Mouse (Mus musculus) heart, embryonic 14.5 days (tissue): ENCODE data around the gene Zdhhc18. TPM values are rescaled to one million over a fixed set of nuclear protein-coding genes. Genes with fewer than 3 reads are reported as not detected.

Source experiments
- ATAC-seq: fragments of 200-750 bp; cut with Nextera tagmentation; 2 replicates; pipeline ENCODE4 v1.8.0; 2017; ENCODE audit warnings: low read depth, moderate TSS enrichment; ENCODE audit not compliant: insufficient number of reproducible peaks, insufficient read depth, low FRiP score
- H3K27ac ChIP-seq, 2 experiments: fragments of 200-500 bp in 1 of 2; fragments of 300-500 bp in 1 of 2; sonication (generic) in 1 of 2; replicated peaks in 1 of 2; 2 replicates each; pipeline ENCODE4 v1.5.1; 2012 to 2014; ENCODE audit warnings: low read depth in 2 of 2, low read length in 2 of 2, control low read depth in 1 of 2, mild to moderate bottlenecking in 1 of 2, mixed read lengths in 1 of 2; ENCODE audit not compliant: control insufficient read depth in 1 of 2, insufficient read depth in 1 of 2
- H3K27me3 ChIP-seq: fragments of 300-500 bp; sonication (generic); 2 replicates; pipeline ENCODE4 v1.6.1; 2014; ENCODE audit warnings: mild to moderate bottlenecking, low read length, control low read depth; ENCODE audit not compliant: control insufficient read depth, insufficient read depth
- H3K36me3 ChIP-seq: fragments of 300-500 bp; sonication (generic); 2 replicates; pipeline ENCODE4 v1.6.1; 2014; ENCODE audit warnings: mild to moderate bottlenecking, control low read depth, low read length, mixed read lengths; ENCODE audit not compliant: control insufficient read depth, insufficient read depth
- H3K4me1 ChIP-seq, 2 experiments: fragments of 200-500 bp in 1 of 2; fragments of 300-500 bp in 1 of 2; sonication (generic) in 1 of 2; 2 replicates each; pipeline ENCODE4 v1.6.1; 2012 to 2014; ENCODE audit warnings: low read length in 2 of 2, control low read depth in 1 of 2, mixed read lengths in 1 of 2; ENCODE audit not compliant: control insufficient read depth in 2 of 2, insufficient read depth in 2 of 2
- H3K4me2 ChIP-seq: fragments of 300-500 bp; sonication (generic); 2 replicates; pipeline ENCODE4 v1.6.1; 2014; ENCODE audit warnings: mild to moderate bottlenecking, low read length
- H3K4me3 ChIP-seq, 2 experiments: fragments of 200-500 bp in 1 of 2; fragments of 300-500 bp in 1 of 2; sonication (generic) in 1 of 2; 2 replicates each; pipeline ENCODE4 v1.5.1; 2012 to 2014; ENCODE audit warnings: low read length in 2 of 2, mild to moderate bottlenecking in 2 of 2, control low read depth in 1 of 2, low read depth in 1 of 2, moderate library complexity in 1 of 2; ENCODE audit not compliant: control insufficient read depth in 1 of 2, insufficient read depth in 1 of 2
- H3K9ac ChIP-seq: fragments of 300-500 bp; sonication (generic); 2 replicates; pipeline ENCODE4 v1.6.1; 2014; ENCODE audit warnings: mild to moderate bottlenecking, low read length
- H3K9me3 ChIP-seq: fragments of 300-500 bp; sonication (generic); 2 replicates; pipeline ENCODE4 v1.6.1; 2016; ENCODE audit warnings: low read length, control low read depth; ENCODE audit not compliant: control insufficient read depth
- WGBS: fragments of 180-500 bp; shearing (Covaris S2); extraction: QIAGEN DNeasy Blood & Tissue Kit; methylation state at CpG from one replicate; pipeline ENCODE4 v1.1.7; 2014; 5-methylcytosine and 5-hydroxymethylcytosine counted together
- polyA plus RNA-seq: library from polyadenylated mRNA; unstranded; fragments of >200 nt; fragmentation: Nextera tagmentation; extraction: Ambion mirVana; gene quantifications from 2 replicates; pipeline ENCODE4 v1.2.1, GENCODE M21; 2014

Gene Zdhhc18
- polyA plus RNA-seq, 1 experiment from 2014 or later: 4.7 TPM

GRCm38 (mm10) chr4:133628517-133628916 lies 21.4 kb downstream of the Zdhhc18 start:
- H3K4me3 ChIP-seq: no peak overlapping the region
- H3K36me3 ChIP-seq: peaks cover 21% of the 10 kb centered on the region
- H3K27me3 ChIP-seq: no peaks in the 10 kb centered on the region
- H3K27ac ChIP-seq: no peak overlapping the region
- 81% methylated on average over 2 of the region's 2 CpGs for WGBS
- H3K4me1 ChIP-seq: peaks cover 12 to 19% of the 10 kb centered on the region in 2 experiments
- no peaks in the 10 kb centered on the region for H3K9me3 ChIP-seq
- no peak overlapping the region for H3K4me2 ChIP-seq
- no peak overlapping the region for H3K9ac ChIP-seq
- no peak for ATAC-seq

GRCm38 (mm10) chr4:133627039-133627438 lies 22.9 kb downstream of the Zdhhc18 start:
- H3K4me3 ChIP-seq: no peak overlapping the region
- no peaks in the 10 kb centered on the region for H3K9me3 ChIP-seq
- WGBS: 92% methylated on average over 14 of the region's 14 CpGs
- H3K27me3 ChIP-seq: no peaks in the 10 kb centered on the region
- ATAC-seq: no peak
- peaks cover 21% of the 10 kb centered on the region for H3K36me3 ChIP-seq
- peak overlapping the region in 1 of 2 experiments; percentile 77; a peak in 2 of 4 replicates for H3K27ac ChIP-seq
- no peak overlapping the region for H3K9ac ChIP-seq
- peaks cover 7 to 12% of the 10 kb centered on the region in 2 experiments; a peak in 3 of 4 replicates for H3K4me1 ChIP-seq
- no peak overlapping the region for H3K4me2 ChIP-seq

- 86% methylated on average over 9 of the region's 9 CpGs for WGBS
- no peak for ATAC-seq
- H3K27ac ChIP-seq: peak overlapping the region in 1 of 2 experiments; percentile 77; a peak in 3 of 4 replicates
Observed at GRCm38 (mm10) chr4:133626621-133627020, 23.3 kb downstream of the Zdhhc18 start.

GRCm38 (mm10) chr4:133626221-133626620 lies 23.7 kb downstream of the Zdhhc18 start:
- 0 out of 2 replicates have a peak overlapping the region, but pooled peaks have one; percentile 16 for H3K9ac ChIP-seq

More at GRCm38 (mm10) chr4:133626621-133627020, 23.3 kb downstream of the Zdhhc18 start:
- no peaks in the 10 kb centered on the region for H3K9me3 ChIP-seq
- no peaks in the 10 kb centered on the region for H3K27me3 ChIP-seq
- peaks cover 21% of the 10 kb centered on the region for H3K36me3 ChIP-seq
- H3K4me1 ChIP-seq: peaks cover 5 to 8% of the 10 kb centered on the region in 2 experiments; a peak in 3 of 4 replicates
- no peak overlapping the region for H3K4me2 ChIP-seq
- no peak overlapping the region for H3K4me3 ChIP-seq
- H3K9ac ChIP-seq: no peak overlapping the region

GRCm38 (mm10) chr4:133625621-133626071 lies 24.3 kb downstream of the Zdhhc18 start:
- no peak overlapping the region for H3K4me3 ChIP-seq
- peak overlapping the region; percentile 75 to 77 for H3K27ac ChIP-seq
- 0 out of 2 replicates have a peak overlapping the region, but pooled peaks have one; percentile 16 for H3K9ac ChIP-seq
- H3K9me3 ChIP-seq: no peaks in the 10 kb centered on the region
- WGBS: 55% methylated on average over 11 of the region's 11 CpGs
- peaks cover 21% of the 10 kb centered on the region for H3K36me3 ChIP-seq
- ATAC-seq: peak; percentile 57
- H3K4me2 ChIP-seq: no peak overlapping the region
- H3K27me3 ChIP-seq: no peaks in the 10 kb centered on the region
- peaks cover 3 to 5% of the 10 kb centered on the region in 2 experiments; a peak in 3 of 4 replicates for H3K4me1 ChIP-seq

More at GRCm38 (mm10) chr4:133626221-133626620, 23.7 kb downstream of the Zdhhc18 start:
- WGBS: 57% methylated on average over 5 of the region's 5 CpGs
- peaks cover 21% of the 10 kb centered on the region for H3K36me3 ChIP-seq
- no peak overlapping the region for H3K4me2 ChIP-seq
- H3K27me3 ChIP-seq: no peaks in the 10 kb centered on the region
- no peak overlapping the region for H3K4me3 ChIP-seq
- peaks cover 4 to 5% of the 10 kb centered on the region in 2 experiments; a peak in 3 of 4 replicates for H3K4me1 ChIP-seq
- H3K9me3 ChIP-seq: no peaks in the 10 kb centered on the region
- no peak for ATAC-seq
- H3K27ac ChIP-seq: peak overlapping the region; percentile 38 to 77

- WGBS: 82% methylated on average over 7 of the region's 7 CpGs
- ATAC-seq: no peak
- Histone ChIP-seq H3K36me3 (peaks cover 21% of the 10 kb centered on the region), H3K4me2 (no peak overlapping the region), H3K9me3 (no peaks in the 10 kb centered on the region), H3K4me1 (peaks cover 5% of the 10 kb centered on the region in 2 experiments; a peak in 3 of 4 replicates), H3K9ac (no peak overlapping the region), H3K27ac (0 out of 4 replicates have a peak overlapping the region, but pooled peaks of 1 of the 2 experiments have one; percentile 77), H3K4me3 (no peak overlapping the region), H3K27me3 (no peaks in the 10 kb centered on the region)
Observed at GRCm38 (mm10) chr4:133624830-133625229, 25.1 kb downstream of the Zdhhc18 start.

GRCm38 (mm10) chr4:133622161-133622695 lies 27.7 kb downstream of the Zdhhc18 start:
- WGBS: 69% methylated on average over 11 of the region's 11 CpGs

More at GRCm38 (mm10) chr4:133622161-133622695, 27.7 kb downstream of the Zdhhc18 start:
- Histone ChIP-seq H3K27ac (no peak overlapping the region), H3K27me3 (no peaks in the 10 kb centered on the region), H3K4me1 (peaks cover 9% of the 10 kb centered on the region in 2 experiments; a peak in 3 of 4 replicates), H3K4me3 (no peak overlapping the region), H3K9me3 (no peaks in the 10 kb centered on the region), H3K4me2 (no peak overlapping the region), H3K36me3 (peaks cover 22% of the 10 kb centered on the region), H3K9ac (no peak overlapping the region)
- ATAC-seq: no peak
